Mouse (Mus musculus) lung, postnatal 0 days (tissue): ENCODE results near the gene Lgals9.

Source experiments
- CTCF ChIP-seq: IDR thresholded peaks from 2 replicates; pipeline ENCODE4 v1.5.1; 2016; ENCODE audit warnings: antibody characterized with exemption, mild to moderate bottlenecking
- EP300 ChIP-seq: IDR thresholded peaks from 2 replicates; pipeline ENCODE4 v1.6.1; 2016; ENCODE audit warnings: antibody characterized with exemption, mild to moderate bottlenecking, control low read depth

DNA sequence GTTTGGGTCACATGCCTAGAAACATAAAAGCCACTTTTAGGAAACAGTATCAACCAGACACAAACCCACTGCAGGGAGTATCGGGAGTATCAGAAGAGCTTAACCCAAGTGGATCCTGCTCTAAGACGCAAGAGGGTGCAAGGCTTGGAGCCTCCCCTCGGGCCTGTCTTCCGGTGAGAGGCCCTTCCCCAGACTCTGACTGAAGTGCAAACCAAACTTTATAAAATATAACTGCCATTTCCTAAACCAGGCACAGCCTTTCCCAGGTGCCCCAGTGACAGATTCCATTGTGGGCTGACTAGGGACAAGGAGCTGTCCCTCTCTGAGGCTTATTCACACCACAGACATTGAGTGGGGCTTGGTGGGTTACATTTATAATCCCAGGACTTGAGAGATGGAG, 38.1 kb upstream of the Lgals9 start:
- TF ChIP-seq CTCF, result no peak
- TF ChIP-seq EP300, result no peak
